ENCODE assay signal across 16 mouse cellular contexts in the genomic region with DNA sequence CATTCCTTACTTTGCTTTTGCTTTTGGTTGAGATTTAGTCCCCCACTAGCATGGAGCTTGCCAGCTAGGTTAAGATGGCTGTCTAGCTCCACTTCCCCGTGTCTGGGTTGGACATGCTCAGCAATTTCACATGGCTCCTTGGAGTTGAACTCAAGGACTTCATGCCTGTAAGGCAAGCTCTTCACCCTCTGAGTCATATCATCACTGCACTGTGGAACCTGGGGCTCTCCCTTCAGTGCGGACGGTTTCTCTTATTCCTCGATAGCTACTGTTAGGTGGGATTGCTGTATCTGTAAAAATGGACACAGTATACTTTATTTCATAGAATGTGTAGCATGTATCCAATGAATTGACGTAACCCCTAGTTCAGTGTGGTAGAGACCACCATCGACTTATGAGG.
"Had no signal": no experiment of that assay in that cellular context is flagged by ENCODE, and none has a peak within 500 bp of the region (broad histone marks: within the 10 kb centered on the region; RNA-seq: fewer than 3 reads in every experiment).

No protein-coding gene starts in this region.

- H3K4me2 ChIP-seq: neural tube, embryonic 13.5 days; neural tube, embryonic 15.5 days; stomach, embryonic 15.5 days had no signal

- H3K4me1 ChIP-seq: neural tube, embryonic 13.5 days; neural tube, embryonic 15.5 days; stomach, embryonic 15.5 days had no signal

- H3K36me3 ChIP-seq: neural tube, embryonic 13.5 days; neural tube, embryonic 15.5 days; stomach, embryonic 15.5 days had no signal

- H3K27ac ChIP-seq: neural tube, embryonic 13.5 days; neural tube, embryonic 15.5 days; stomach, embryonic 15.5 days; stomach, postnatal 0 days had no signal

- H3K27me3 ChIP-seq: neural tube, embryonic 13.5 days; neural tube, embryonic 15.5 days; stomach, embryonic 15.5 days had no signal

- H3K4me3 ChIP-seq: neural tube, embryonic 13.5 days; neural tube, embryonic 15.5 days; stomach, embryonic 15.5 days had no signal

- H3K9me3 ChIP-seq: neural tube, embryonic 13.5 days; stomach, embryonic 15.5 days had no signal

- H3K9ac ChIP-seq: neural tube, embryonic 13.5 days; neural tube, embryonic 15.5 days; stomach, embryonic 15.5 days had no signal

- DNase-seq: retina, postnatal 1 day; right cerebral cortex, adult 18-20 months; right cerebral cortex, postnatal 14 days; right cerebral cortex, postnatal 25 days; right cerebral cortex, postnatal 4 days; spleen, adult 18-20 months; thymus, adult 18-20 months; thymus, adult 2 months; thymus, postnatal 14 days; thymus, postnatal 25 days; thymus, postnatal 36 days; thymus, postnatal 4 days had no signal
